Mouse (Mus musculus): ENCODE measurements around the gene Gm28041. TPM values are rescaled to one million over a fixed set of nuclear protein-coding genes. Genes with fewer than 3 reads are reported as not detected.

The Gm28041 gene
- polyA plus RNA-seq, 1 experiment = not detected

DNA sequence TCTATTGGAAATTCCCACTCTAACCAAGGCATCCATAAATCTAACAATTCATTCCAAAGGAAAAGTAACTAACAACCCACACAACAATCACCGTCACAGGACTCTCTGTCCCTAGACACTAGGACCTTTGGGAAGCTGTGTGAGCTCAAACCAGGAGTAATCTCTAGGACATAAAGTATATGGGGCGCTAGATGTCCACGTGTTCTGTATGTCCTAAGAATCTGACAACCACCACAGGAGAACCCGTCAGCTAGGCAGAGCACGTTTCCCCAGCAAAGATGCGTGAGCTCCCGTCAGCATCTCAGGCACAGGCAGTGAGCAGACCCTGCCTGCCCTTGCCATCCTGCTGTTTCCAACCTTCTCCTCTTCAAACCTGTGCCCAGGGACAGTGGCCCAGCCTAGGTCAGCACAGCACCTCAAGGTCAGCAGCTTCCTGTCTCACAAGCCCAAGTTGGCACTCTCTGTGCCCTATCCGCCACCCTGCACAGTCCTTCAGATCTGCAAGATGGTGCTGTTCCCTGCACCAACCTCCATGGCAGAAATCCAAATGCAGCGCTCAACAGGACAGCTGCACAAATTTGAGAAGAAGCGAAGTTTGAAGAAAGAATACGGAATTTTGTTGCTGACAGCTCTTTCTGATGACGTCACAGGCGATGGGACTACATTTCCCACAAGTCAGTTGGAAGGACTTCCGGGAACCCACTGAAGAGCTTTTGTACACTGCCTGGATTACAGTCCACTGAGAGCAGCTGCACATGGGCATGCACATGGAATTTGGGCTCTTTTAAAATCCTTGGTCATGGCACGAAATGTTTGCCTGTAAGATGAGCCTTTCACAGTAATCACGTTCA lies 69.5 kb downstream of the Gm28041 start, which contains the start of gene Zfp457:
Zfp457 (minus strand) TSS at position 664 of the 851 bp plus-strand sequence.
- H3K4me3 ChIP-seq (ENCODE audit: control insufficient read depth, low read depth, low read length) = peak within 1 kb of the TSS; percentile 82
- H3K36me3 ChIP-seq (ENCODE audit: control insufficient read depth, insufficient read depth, low read length) = no peaks in the 10 kb centered on the region
- peaks cover 3% of the 10 kb centered on the region for H3K4me1 ChIP-seq (ENCODE audit: control insufficient read depth, insufficient read depth, low read length)
- no peaks in the 10 kb centered on the region for H3K27me3 ChIP-seq (ENCODE audit: control insufficient read depth, insufficient read depth, low read length)
- peak; percentile 63; the same call in 1 of the 2 replicates for TF ChIP-seq POLR2A (IDR thresholded peaks at IDR 0.05; ENCODE audit: control insufficient read depth, low read depth, low read length)
- TF ChIP-seq CTCF (IDR thresholded peaks at IDR 0.05; ENCODE audit: control insufficient read depth, insufficient read depth, insufficient replicate concordance, low read depth, low read length) = no peak
- H3K27ac ChIP-seq (ENCODE audit: control insufficient read depth, insufficient read depth, low read depth, low read length) = peak within 1 kb of the TSS; percentile 19

Other genes with a start within 250 kb of the Gm28041 start
- 0.37 and 0.77 TPM in 2 replicates for gene Rsl1, start 202.6 kb downstream of the Gm28041 start, polyA plus RNA-seq (2012; rRNA removed)
- 0.12 and 0.17 TPM in 2 replicates for gene Zfp455, start 181.2 kb downstream of the Gm28041 start, polyA plus RNA-seq (2012; rRNA removed)
- 1.3 and 1.5 TPM in 2 replicates for gene Zfp458, start 97.3 kb downstream of the Gm28041 start, polyA plus RNA-seq (2012; rRNA removed)
- 1.2 and 1.5 TPM in 2 replicates for gene Zfp457, start 69.2 kb downstream of the Gm28041 start, polyA plus RNA-seq (2012; rRNA removed)
- 0.47 and 0.52 TPM in 2 replicates for gene Zfp595, start 43.2 kb downstream of the Gm28041 start, polyA plus RNA-seq (2012; rRNA removed)
- gene Gm28044, start 15.2 kb downstream of the Gm28041 start, polyA plus RNA-seq (2012; rRNA removed) = not detected in 2 replicates
- 0.19 and 0.27 TPM in 2 replicates for gene Zfp953, start 15.1 kb downstream of the Gm28041 start, polyA plus RNA-seq (2012; rRNA removed)
- gene Zfp456, start 77 bp upstream of the Gm28041 start, polyA plus RNA-seq (2012; rRNA removed) = 0.06 and 0.09 TPM in 2 replicates
- gene Zfp429, start 24.1 kb upstream of the Gm28041 start, polyA plus RNA-seq (2012; rRNA removed) = 0.17 and 0.60 TPM in 2 replicates
- 0.14 and 0.62 TPM in 2 replicates for gene Zfp459, start 45.7 kb upstream of the Gm28041 start, polyA plus RNA-seq (2012; rRNA removed)
- gene Zfp874a, start 75.9 kb upstream of the Gm28041 start, polyA plus RNA-seq (2012; rRNA removed) = 0.65 and 0.70 TPM in 2 replicates
- 0.85 and 0.86 TPM in 2 replicates for gene Zfp874b, start 108.5 kb upstream of the Gm28041 start, polyA plus RNA-seq (2012; rRNA removed)
- 2.8 and 3.2 TPM in 2 replicates for gene Zfp58, start 124.8 kb upstream of the Gm28041 start, polyA plus RNA-seq (2012; rRNA removed)
- not detected in 2 replicates for gene Gm26965, start 150.4 kb upstream of the Gm28041 start, polyA plus RNA-seq (2012; rRNA removed)
- 59.3 and 86.0 TPM in 2 replicates for gene Zfp87, start 150.4 kb upstream of the Gm28041 start, polyA plus RNA-seq (2012; rRNA removed)
- gene Zfp748, start 178.1 kb upstream of the Gm28041 start, polyA plus RNA-seq (2012; rRNA removed) = 2.0 and 2.6 TPM in 2 replicates
- 0.32 and 0.34 TPM in 2 replicates for gene Zfp729b, start 234.0 kb upstream of the Gm28041 start, polyA plus RNA-seq (2012; rRNA removed)

Measured in testis, adult 2 months (tissue).